Mouse (Mus musculus): ENCODE measurements around the gene Cobl. TPM values are rescaled to one million over a fixed set of nuclear protein-coding genes. Genes with fewer than 3 reads are reported as not detected.

The Cobl gene
- polyA plus RNA-seq, 1 experiment from 2014 or later, result 28.7 TPM

GRCm38 (mm10) chr11:12198700-12199349 is 265.9 kb downstream of the Cobl start:
- Histone ChIP-seq H3K9me3 (no peaks in the 10 kb centered on the region), H3K4me3 (no peak overlapping the region), H3K27me3 (no peaks in the 10 kb centered on the region), H3K36me3 (no peaks in the 10 kb centered on the region), H3K4me1 (no peaks in the 10 kb centered on the region), H3K27ac (no peak overlapping the region), H3K9ac (no peak overlapping the region), H3K4me2 (no peak overlapping the region)
- WGBS, result 65% methylated on average over 6 of the region's 6 CpGs
- ATAC-seq (ENCODE audit: insufficient number of reproducible peaks, low FRiP score, low TSS enrichment, low read depth), result no peak

DNA sequence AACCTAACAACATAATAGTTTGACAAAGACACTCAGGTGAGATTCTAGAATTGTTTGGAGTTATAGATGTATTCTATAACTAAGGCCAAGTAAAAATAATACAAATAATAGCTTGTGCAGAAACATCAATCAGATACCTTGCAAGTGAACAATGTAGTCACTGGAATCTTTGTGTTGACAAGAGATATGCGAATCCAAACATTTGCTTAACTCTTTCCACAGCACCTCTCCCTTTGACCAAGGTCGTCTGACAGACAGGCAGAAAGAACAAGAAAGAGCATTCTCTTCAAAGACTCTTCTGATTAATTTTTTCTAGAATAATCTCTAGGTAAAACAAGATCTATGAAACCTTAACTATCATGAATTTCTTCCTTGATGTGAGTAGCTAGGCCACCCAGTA is 266.7 kb downstream of the Cobl start:
- no peak overlapping the region for H3K9ac ChIP-seq
- no peaks in the 10 kb centered on the region for H3K36me3 ChIP-seq
- no peaks in the 10 kb centered on the region for H3K9me3 ChIP-seq
- H3K4me1 ChIP-seq, result no peaks in the 10 kb centered on the region
- WGBS, result 88% methylated on average over 2 of the region's 2 CpGs
- H3K27ac ChIP-seq, result no peak overlapping the region
- H3K4me2 ChIP-seq, result no peak overlapping the region
- no peaks in the 10 kb centered on the region for H3K27me3 ChIP-seq
- ATAC-seq (ENCODE audit: insufficient number of reproducible peaks, low FRiP score, low TSS enrichment, low read depth), result no peak
- no peak overlapping the region for H3K4me3 ChIP-seq

GRCm38 (mm10) chr11:12197542-12197941 is 267.2 kb downstream of the Cobl start:
- Histone ChIP-seq H3K36me3 (no peaks in the 10 kb centered on the region), H3K27ac (no peak overlapping the region), H3K27me3 (no peaks in the 10 kb centered on the region), H3K9me3 (no peaks in the 10 kb centered on the region), H3K4me2 (no peak overlapping the region), H3K4me3 (no peak overlapping the region), H3K9ac (no peak overlapping the region), H3K4me1 (no peaks in the 10 kb centered on the region)
- 83% methylated on average over 4 of the region's 4 CpGs for WGBS
- ATAC-seq (ENCODE audit: insufficient number of reproducible peaks, low FRiP score, low TSS enrichment, low read depth), result no peak

GRCm38 (mm10) chr11:12195390-12195789 is 269.4 kb downstream of the Cobl start:
- 62% methylated on average over 3 of the region's 3 CpGs for WGBS
- Histone ChIP-seq H3K27me3 (no peaks in the 10 kb centered on the region), H3K27ac (no peak overlapping the region), H3K4me2 (no peak overlapping the region), H3K9ac (no peak overlapping the region), H3K36me3 (no peaks in the 10 kb centered on the region), H3K9me3 (no peaks in the 10 kb centered on the region), H3K4me3 (no peak overlapping the region), H3K4me1 (no peaks in the 10 kb centered on the region)
- ATAC-seq (ENCODE audit: insufficient number of reproducible peaks, low FRiP score, low TSS enrichment, low read depth), result no peak

GRCm38 (mm10) chr11:12193369-12193768 is 271.4 kb downstream of the Cobl start:
- no peaks in the 10 kb centered on the region for H3K27me3 ChIP-seq
- 54% methylated on average over 4 of the region's 4 CpGs for WGBS
- no peak overlapping the region for H3K4me2 ChIP-seq
- no peak overlapping the region for H3K27ac ChIP-seq
- H3K4me3 ChIP-seq, result no peak overlapping the region
- H3K9ac ChIP-seq, result no peak overlapping the region
- no peaks in the 10 kb centered on the region for H3K4me1 ChIP-seq
- no peaks in the 10 kb centered on the region for H3K9me3 ChIP-seq
- no peaks in the 10 kb centered on the region for H3K36me3 ChIP-seq
- ATAC-seq (ENCODE audit: insufficient number of reproducible peaks, low FRiP score, low TSS enrichment, low read depth), result no peak

DNA sequence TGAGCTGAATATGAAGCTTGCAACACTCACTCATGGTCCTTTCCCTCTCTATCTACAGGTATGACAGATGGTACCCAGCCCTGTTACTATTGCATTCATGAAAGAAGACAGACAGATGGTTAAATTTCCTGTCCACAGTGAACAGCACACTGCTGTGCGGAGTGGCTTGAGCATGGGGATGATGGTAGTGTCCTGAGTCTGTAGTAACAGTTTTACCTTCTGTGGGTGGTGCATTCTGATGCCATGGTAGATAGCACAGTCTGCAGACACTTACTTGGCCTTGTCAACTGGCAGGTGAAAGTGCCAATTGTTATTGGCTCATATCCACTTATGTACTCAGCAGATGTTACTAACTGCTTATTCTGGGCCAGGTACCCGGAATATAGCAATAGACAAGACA is 273.4 kb downstream of the Cobl start:
- Histone ChIP-seq H3K4me3 (no peak overlapping the region), H3K36me3 (no peaks in the 10 kb centered on the region), H3K27me3 (no peaks in the 10 kb centered on the region), H3K27ac (no peak overlapping the region), H3K4me1 (no peaks in the 10 kb centered on the region), H3K4me2 (no peak overlapping the region), H3K9me3 (no peaks in the 10 kb centered on the region), H3K9ac (no peak overlapping the region)
- WGBS, result 83% methylated on average over 2 of the region's 2 CpGs
- no peak for ATAC-seq (ENCODE audit: insufficient number of reproducible peaks, low FRiP score, low TSS enrichment, low read depth)

GRCm38 (mm10) chr11:12190417-12190816 is 274.3 kb downstream of the Cobl start:
- no peak for ATAC-seq (ENCODE audit: insufficient number of reproducible peaks, low FRiP score, low TSS enrichment, low read depth)
- Histone ChIP-seq H3K4me1 (no peaks in the 10 kb centered on the region), H3K9ac (no peak overlapping the region), H3K27me3 (no peaks in the 10 kb centered on the region), H3K36me3 (no peaks in the 10 kb centered on the region), H3K4me2 (no peak overlapping the region), H3K27ac (no peak overlapping the region), H3K9me3 (no peaks in the 10 kb centered on the region), H3K4me3 (no peak overlapping the region)
- 45% methylated on average over 1 of the region's 1 CpGs for WGBS
